Mouse (Mus musculus): Measurements from ENCODE around the gene Elf1.

DNA sequence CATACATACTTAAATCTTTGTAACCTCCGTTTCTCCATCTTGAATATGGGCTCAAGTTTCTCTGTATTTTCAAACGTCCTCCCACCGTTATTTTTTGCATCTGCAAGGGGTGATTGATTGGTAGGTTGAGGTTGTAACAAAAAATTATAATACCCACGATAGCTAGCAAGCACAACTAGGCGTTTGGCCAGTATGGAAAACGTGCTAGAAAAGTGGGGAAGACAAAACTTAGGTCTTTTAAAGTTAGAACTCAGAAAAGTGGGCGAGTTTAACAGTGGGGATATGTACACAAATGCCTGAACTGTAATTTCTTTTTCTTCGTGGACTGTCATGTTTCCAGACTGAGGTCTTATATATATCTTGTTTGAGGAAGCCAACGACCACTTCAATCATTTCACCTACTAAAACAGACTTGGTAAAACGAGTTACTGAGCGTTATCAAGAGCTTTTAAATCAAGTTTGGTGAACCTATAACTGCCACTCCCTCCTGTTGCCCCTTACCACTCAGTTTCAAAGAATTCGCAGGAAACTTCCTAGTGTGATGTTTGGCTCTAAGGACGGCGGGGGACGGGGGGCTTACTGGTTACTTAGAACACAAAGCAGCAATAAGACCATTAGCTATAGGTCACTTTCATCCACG lies 105.6 kb downstream of the Elf1 start:
- no peak for TF ChIP-seq POLR2A (IDR thresholded peaks at IDR 0.05; ENCODE audit: borderline replicate concordance, low read depth, low read length)
- TF ChIP-seq CTCF (IDR thresholded peaks at IDR 0.05; ENCODE audit: low read depth, low read length) = no peak
